Mouse (Mus musculus): Measurements from ENCODE around the gene Ccdc136. TPM values are rescaled to one million over a fixed set of nuclear protein-coding genes. Genes with fewer than 3 reads are reported as not detected.

The Ccdc136 gene
- polyA plus RNA-seq, 1 experiment = not detected

- H3K4me1 ChIP-seq (ENCODE audit: control insufficient read depth, insufficient read depth, insufficient read length, low read length) = no peaks in the 10 kb centered on the region
- H3K4me3 ChIP-seq (ENCODE audit: insufficient read depth, low read depth, low read length) = no peak overlapping the region
- H3K27ac ChIP-seq (replicated peaks; ENCODE audit: low read depth, low read length) = no peak overlapping the region
Measured at GRCm38 (mm10) chr6:29439789-29440188, 43.7 kb downstream of the Ccdc136 start.

GRCm38 (mm10) chr6:29444773-29445172 lies 48.7 kb downstream of the Ccdc136 start:
- Histone ChIP-seq H3K27ac (replicated peaks; ENCODE audit: low read depth, low read length) (no peak overlapping the region), H3K4me1 (ENCODE audit: control insufficient read depth, insufficient read depth, insufficient read length, low read length) (no peaks in the 10 kb centered on the region), H3K4me3 (ENCODE audit: insufficient read depth, low read depth, low read length) (no peak overlapping the region)

GRCm38 (mm10) chr6:29445354-29445753 lies 49.2 kb downstream of the Ccdc136 start:
- H3K4me3 ChIP-seq (ENCODE audit: insufficient read depth, low read depth, low read length) = no peak overlapping the region
- H3K27ac ChIP-seq (replicated peaks; ENCODE audit: low read depth, low read length) = no peak overlapping the region
- no peaks in the 10 kb centered on the region for H3K4me1 ChIP-seq (ENCODE audit: control insufficient read depth, insufficient read depth, insufficient read length, low read length)

- Histone ChIP-seq H3K4me1 (ENCODE audit: control insufficient read depth, insufficient read depth, insufficient read length, low read length) (no peaks in the 10 kb centered on the region), H3K4me3 (ENCODE audit: insufficient read depth, low read depth, low read length) (no peak overlapping the region), H3K27ac (replicated peaks; ENCODE audit: low read depth, low read length) (no peak overlapping the region)
Measured at GRCm38 (mm10) chr6:29449858-29450257, 53.7 kb downstream of the Ccdc136 start.

- no peak overlapping the region for H3K4me3 ChIP-seq (ENCODE audit: insufficient read depth, low read depth, low read length)
- no peaks in the 10 kb centered on the region for H3K4me1 ChIP-seq (ENCODE audit: control insufficient read depth, insufficient read depth, insufficient read length, low read length)
- no peak overlapping the region for H3K27ac ChIP-seq (replicated peaks; ENCODE audit: low read depth, low read length)
Measured at GRCm38 (mm10) chr6:29450667-29451066, 54.6 kb downstream of the Ccdc136 start.

- no peak overlapping the region for H3K27ac ChIP-seq (replicated peaks; ENCODE audit: low read depth, low read length)
- no peaks in the 10 kb centered on the region for H3K4me1 ChIP-seq (ENCODE audit: control insufficient read depth, insufficient read depth, insufficient read length, low read length)
- H3K4me3 ChIP-seq (ENCODE audit: insufficient read depth, low read depth, low read length) = no peak overlapping the region
Measured at GRCm38 (mm10) chr6:29461502-29461901, 65.4 kb downstream of the Ccdc136 start.

- no peak overlapping the region for H3K27ac ChIP-seq (replicated peaks; ENCODE audit: low read depth, low read length)
Measured at GRCm38 (mm10) chr6:29463388-29463787, 67.3 kb downstream of the Ccdc136 start.

GRCm38 (mm10) chr6:29467583-29468354 lies 71.7 kb downstream of the Ccdc136 start, which contains the start of gene Atp6v1f:
Gene Atp6v1f, plus strand, starts transcription at chr6:29467718.
- Histone ChIP-seq H3K4me1 (ENCODE audit: control insufficient read depth, insufficient read depth, insufficient read length, low read length) (no peaks in the 10 kb centered on the region), H3K27ac (replicated peaks; ENCODE audit: low read depth, low read length) (peak within 1 kb of the TSS; percentile 32), H3K4me3 (ENCODE audit: insufficient read depth, low read depth, low read length) (peak within 1 kb of the TSS; percentile 89)

More at GRCm38 (mm10) chr6:29463388-29463787, 67.3 kb downstream of the Ccdc136 start:
- Histone ChIP-seq H3K4me1 (ENCODE audit: control insufficient read depth, insufficient read depth, insufficient read length, low read length) (no peaks in the 10 kb centered on the region), H3K4me3 (ENCODE audit: insufficient read depth, low read depth, low read length) (no peak overlapping the region)

- H3K4me3 ChIP-seq (ENCODE audit: insufficient read depth, low read depth, low read length) = peak overlapping the region; percentile 89
- H3K4me1 ChIP-seq (ENCODE audit: control insufficient read depth, insufficient read depth, insufficient read length, low read length) = no peaks in the 10 kb centered on the region
- no peak overlapping the region for H3K27ac ChIP-seq (replicated peaks; ENCODE audit: low read depth, low read length)
Measured at GRCm38 (mm10) chr6:29468851-29469250, 72.7 kb downstream of the Ccdc136 start.

- Histone ChIP-seq H3K4me1 (ENCODE audit: control insufficient read depth, insufficient read depth, insufficient read length, low read length) (peaks cover 3% of the 10 kb centered on the region; the same call in 1 of the 2 replicates), H3K27ac (replicated peaks; ENCODE audit: low read depth, low read length) (no peak within 1 kb of the TSS), H3K4me3 (ENCODE audit: insufficient read depth, low read depth, low read length) (no peak within 1 kb of the TSS)
Measured at GRCm38 (mm10) chr6:29471137-29471536, 75.0 kb downstream of the Ccdc136 start, which contains the start of gene Atp6v1fnb. Gene Atp6v1fnb, plus strand, starts transcription at chr6:29471437.

- Histone ChIP-seq H3K4me3 (ENCODE audit: insufficient read depth, low read depth, low read length) (peak overlapping the region; percentile 62), H3K4me1 (ENCODE audit: control insufficient read depth, insufficient read depth, insufficient read length, low read length) (peaks cover 3% of the 10 kb centered on the region; the same call in 1 of the 2 replicates), H3K27ac (replicated peaks; ENCODE audit: low read depth, low read length) (peak overlapping the region; percentile 95)
Measured at GRCm38 (mm10) chr6:29473941-29474691, 78.0 kb downstream of the Ccdc136 start.

GRCm38 (mm10) chr6:29474736-29475135 lies 78.6 kb downstream of the Ccdc136 start:
- peak overlapping the region; percentile 62; the same call in 1 of the 2 replicates for H3K4me3 ChIP-seq (ENCODE audit: insufficient read depth, low read depth, low read length)
- peak overlapping the region; percentile 95 for H3K27ac ChIP-seq (replicated peaks; ENCODE audit: low read depth, low read length)
- H3K4me1 ChIP-seq (ENCODE audit: control insufficient read depth, insufficient read depth, insufficient read length, low read length) = peaks cover 3% of the 10 kb centered on the region; the same call in 1 of the 2 replicates

Other genes with a start within 250 kb of the Ccdc136 start
- 29.0 and 33.8 TPM in 2 replicates for gene Rbm28, start 231.3 kb upstream of the Ccdc136 start, polyA plus RNA-seq (2012; ENCODE audit: insufficient read depth, insufficient read length, missing spikeins)
- 1.5 and 1.6 TPM in 2 replicates for gene Prrt4, start 216.7 kb upstream of the Ccdc136 start, polyA plus RNA-seq (2012; ENCODE audit: insufficient read depth, insufficient read length, missing spikeins)
- gene Impdh1, start 179.9 kb upstream of the Ccdc136 start, polyA plus RNA-seq (2012; ENCODE audit: insufficient read depth, insufficient read length, missing spikeins) = 68.7 and 105 TPM in 2 replicates
- 9.2 and 22.3 TPM in 2 replicates for gene Hilpda, start 123.8 kb upstream of the Ccdc136 start, polyA plus RNA-seq (2012; ENCODE audit: insufficient read depth, insufficient read length, missing spikeins)
- not detected in 2 replicates for gene Fam71f2, start 116.7 kb upstream of the Ccdc136 start, polyA plus RNA-seq (2012; ENCODE audit: insufficient read depth, insufficient read length, missing spikeins)
- gene Fam71f1, start 77.2 kb upstream of the Ccdc136 start, polyA plus RNA-seq (2012; ENCODE audit: insufficient read depth, insufficient read length, missing spikeins) = not detected in 2 replicates
- 119 and 162 TPM in 2 replicates for gene Calu, start 48.2 kb upstream of the Ccdc136 start, polyA plus RNA-seq (2012; ENCODE audit: insufficient read depth, insufficient read length, missing spikeins)
- not detected in 2 replicates for gene Opn1sw, start 7.8 kb upstream of the Ccdc136 start, polyA plus RNA-seq (2012; ENCODE audit: insufficient read depth, insufficient read length, missing spikeins)
- gene Flnc, start 36.9 kb downstream of the Ccdc136 start, polyA plus RNA-seq (2012; ENCODE audit: insufficient read depth, insufficient read length, missing spikeins) = 1.5 and 3.0 TPM in 2 replicates
- gene Atp6v1f, start 71.4 kb downstream of the Ccdc136 start, polyA plus RNA-seq (2012; ENCODE audit: insufficient read depth, insufficient read length, missing spikeins) = 252 and 255 TPM in 2 replicates
- gene Atp6v1fnb, start 75.1 kb downstream of the Ccdc136 start, polyA plus RNA-seq (2012; ENCODE audit: insufficient read depth, insufficient read length, missing spikeins) = not detected in 2 replicates
- gene Kcp, start 111.6 kb downstream of the Ccdc136 start, polyA plus RNA-seq (2012; ENCODE audit: insufficient read depth, insufficient read length, missing spikeins) = 12.6 and 26.4 TPM in 2 replicates
- 2.0 and 2.6 TPM in 2 replicates for gene Irf5, start 130.3 kb downstream of the Ccdc136 start, polyA plus RNA-seq (2012; ENCODE audit: insufficient read depth, insufficient read length, missing spikeins)
- 32.5 and 33.2 TPM in 2 replicates for gene Tnpo3, start 213.6 kb downstream of the Ccdc136 start, polyA plus RNA-seq (2012; ENCODE audit: insufficient read depth, insufficient read length, missing spikeins)